Mouse (Mus musculus) myocyte (in vitro differentiated cells): ENCODE data around the gene Ten1. TPM values are rescaled to one million over a fixed set of nuclear protein-coding genes. Genes with fewer than 3 reads are reported as not detected.

Source experiments
- H3K27me3 ChIP-seq: one replicate; pipeline ENCODE4 v1.6.1; 2011; ENCODE audit not compliant: control insufficient read depth, insufficient read depth, insufficient read length
- H3K36me3 ChIP-seq: one replicate; pipeline ENCODE4 v1.6.1; 2011; ENCODE audit not compliant: control insufficient read depth, insufficient read depth
- H3K4me2 ChIP-seq: one replicate; pipeline ENCODE4 v1.6.1; 2011; ENCODE audit warnings: low read depth, control low read depth
- H3K4me3 ChIP-seq: one replicate; pipeline ENCODE4 v1.5.1; 2011; ENCODE audit warnings: mild to moderate bottlenecking, control low read depth, moderate library complexity
- H3K79me2 ChIP-seq: one replicate; pipeline ENCODE4 v1.6.1; 2011; ENCODE audit not compliant: control insufficient read depth, insufficient read depth
- H3ac ChIP-seq: one replicate; pipeline ENCODE4 v1.6.1; 2011; ENCODE audit not compliant: control insufficient read depth, insufficient read length
- CEBPB ChIP-seq: IDR thresholded peaks from 2 replicates; pipeline ENCODE4 v1.6.1; 2011; ENCODE audit warnings: mild to moderate bottlenecking, moderate library complexity; ENCODE audit not compliant: poor library complexity, insufficient read depth, severe bottlenecking
- E2F4 ChIP-seq: IDR thresholded peaks from one replicate; pipeline ENCODE4 v1.6.1; 2011; ENCODE audit warnings: mild to moderate bottlenecking, control low read depth, moderate library complexity; ENCODE audit not compliant: insufficient read depth
- MAX ChIP-seq: IDR thresholded peaks from one replicate; pipeline ENCODE4 v1.6.1; 2011; ENCODE audit warnings: low read depth, mild to moderate bottlenecking, control low read depth
- MYOD1 ChIP-seq, 3 experiments: IDR thresholded peaks; one replicate each; pipeline ENCODE4 v1.6.1; 2011; ENCODE audit warnings: control low read depth in 2 of 3, low read depth in 2 of 3, mild to moderate bottlenecking in 2 of 3, moderate library complexity in 1 of 3; ENCODE audit not compliant: insufficient read length in 2 of 3, control insufficient read depth in 1 of 3
- MYOG ChIP-seq, 3 experiments: IDR thresholded peaks; one replicate each; pipeline ENCODE4 v1.6.1; 2011; ENCODE audit warnings: control low read depth in 2 of 3, low read depth in 2 of 3, mild to moderate bottlenecking in 2 of 3; ENCODE audit not compliant: insufficient read length in 2 of 3, control insufficient read depth in 1 of 3, insufficient read depth in 1 of 3
- POLR2A ChIP-seq: IDR thresholded peaks from one replicate; pipeline ENCODE4 v1.6.1; 2011; ENCODE audit warnings: low read depth, mild to moderate bottlenecking, control low read depth, moderate library complexity; ENCODE audit not compliant: insufficient read length
- POLR2AphosphoS2 ChIP-seq: IDR thresholded peaks from one replicate; pipeline ENCODE4 v1.6.1; 2011; ENCODE audit warnings: low read depth, control low read depth; ENCODE audit not compliant: insufficient read length
- REST ChIP-seq: IDR thresholded peaks from one replicate; pipeline ENCODE4 v1.6.1; 2011; ENCODE audit warnings: mild to moderate bottlenecking, control low read depth, moderate library complexity; ENCODE audit not compliant: insufficient read depth, insufficient read length
- SRF ChIP-seq: IDR thresholded peaks from one replicate; pipeline ENCODE4 v1.6.1; 2011; ENCODE audit warnings: low read depth; ENCODE audit not compliant: control insufficient read depth, insufficient read length
- TCF12 ChIP-seq: IDR thresholded peaks from one replicate; pipeline ENCODE4 v1.6.1; 2011; ENCODE audit warnings: mild to moderate bottlenecking, control low read depth; ENCODE audit not compliant: poor library complexity, insufficient read depth, severe bottlenecking
- TCF3 ChIP-seq: IDR thresholded peaks from one replicate; pipeline ENCODE4 v1.6.1; 2011; ENCODE audit warnings: low read depth, control low read depth; ENCODE audit not compliant: insufficient read length
- USF1 ChIP-seq: IDR thresholded peaks from one replicate; pipeline ENCODE4 v1.6.1; 2011; ENCODE audit warnings: low read depth, mild to moderate bottlenecking, control low read depth, moderate library complexity
- polyA plus RNA-seq: library from polyadenylated mRNA; unstranded; fragments of >200 nt; fragmentation: generic; extraction: Trizol; gene quantifications from one replicate; pipeline ENCODE4 v1.2.1, GENCODE M21; 2012; ENCODE audit warnings: missing spikeins

Ten1 gene
- 61.4 TPM for polyA plus RNA-seq

DNA sequence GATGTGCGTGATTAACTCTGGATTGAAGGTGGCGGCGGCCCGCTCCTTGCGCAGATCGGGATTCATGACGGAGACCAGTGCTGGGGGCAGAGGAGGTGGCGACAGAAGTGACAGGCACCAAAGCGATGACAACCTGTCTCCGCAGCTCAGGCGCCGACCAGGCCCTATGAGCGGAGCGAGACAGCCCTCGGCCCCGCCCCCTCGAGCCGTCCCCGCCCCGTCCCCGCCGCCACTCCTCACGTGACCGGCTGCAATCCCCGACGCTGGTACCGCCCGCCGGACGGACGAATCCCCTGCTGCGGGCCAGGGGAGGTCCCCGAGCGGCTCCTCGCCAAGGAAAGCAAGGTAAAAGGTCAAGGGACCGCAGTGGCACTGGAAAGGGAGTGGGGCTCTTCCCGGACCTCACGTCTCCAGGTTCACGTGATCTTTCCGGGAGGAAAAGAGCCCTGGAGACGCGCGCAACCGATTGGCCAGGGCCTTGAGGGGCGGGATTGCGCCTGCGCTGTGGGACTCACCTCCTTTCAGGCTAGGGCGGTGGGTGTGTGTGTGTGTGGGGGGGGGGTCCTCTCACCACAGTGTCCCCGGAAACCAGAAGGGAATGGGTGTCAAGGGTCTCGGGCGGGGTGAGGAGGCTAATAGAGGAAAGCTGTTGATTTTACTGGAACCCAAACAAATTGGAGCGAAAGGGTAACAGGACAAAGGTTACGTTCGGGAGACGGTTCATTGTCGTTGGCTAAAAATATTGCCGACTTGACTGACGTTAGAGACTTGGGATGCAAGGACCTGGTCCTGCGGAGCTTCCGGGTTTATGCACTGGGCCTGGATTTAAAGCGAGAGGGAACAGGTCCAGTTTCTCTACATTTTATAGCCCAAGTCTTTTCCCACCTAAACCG is at the start of gene Ten1, which contains the start of gene Acox1:
Gene Ten1, plus strand, starts transcription at position 217 of the 893 bp plus-strand sequence.
Gene Acox1, minus strand, starts transcription at position 407 of the 893 bp plus-strand sequence.
- Histone ChIP-seq H3K79me2 (peaks cover 34% of the 10 kb centered on the region), H3K36me3 (no peaks in the 10 kb centered on the region), H3K27me3 (no peaks in the 10 kb centered on the region), H3K4me3 (peak within 1 kb of the TSS; percentile 93), H3ac (peak within 1 kb of the TSS; percentile 70), H3K4me2 (peak within 1 kb of the TSS; percentile 97)
- TF ChIP-seq MYOD1 (IDR thresholded peaks at IDR 0.05; ENCODE audit: control insufficient read depth in 1 of 3, insufficient read length in 2 of 3, low read depth in 2 of 3), result peak in 1 of 3 experiments; percentile 22
- TF ChIP-seq REST, result no peak
- peak; percentile 91 for TF ChIP-seq POLR2A
- TF ChIP-seq MAX, result no peak
- peak; percentile 90 for TF ChIP-seq POLR2AphosphoS2
- no peak for TF ChIP-seq E2F4
- TF ChIP-seq TCF12, result no peak
- TF ChIP-seq CEBPB, result no peak
- no peak for TF ChIP-seq MYOG (IDR thresholded peaks at IDR 0.05; ENCODE audit: control insufficient read depth in 1 of 3, insufficient read depth in 1 of 3, insufficient read length in 2 of 3, low read depth in 2 of 3)
- peak; percentile 92 for TF ChIP-seq USF1
- TF ChIP-seq SRF, result no peak
- TF ChIP-seq TCF3, result no peak

DNA sequence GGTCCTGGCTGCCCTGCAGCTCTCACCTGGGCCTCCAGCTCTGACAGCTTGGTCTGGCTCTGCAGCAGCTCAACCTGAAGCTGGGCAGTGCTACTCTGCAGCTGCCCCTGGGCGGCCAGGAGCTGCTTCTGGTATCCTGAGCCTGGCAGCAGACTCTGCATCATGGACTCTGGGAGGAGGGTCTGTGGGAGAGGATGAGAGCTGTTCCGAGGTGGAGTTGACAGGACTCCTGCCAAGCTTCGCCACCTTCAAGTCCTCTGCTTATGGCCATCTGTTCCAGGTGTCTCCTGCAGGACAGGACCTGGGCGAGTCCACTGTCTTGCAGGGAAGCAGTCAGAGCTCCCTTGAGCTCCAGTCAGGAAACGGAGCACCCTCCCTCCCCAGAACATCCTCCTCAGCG is 49.3 kb upstream of the Ten1 start:
- no peak overlapping the region for H3K4me2 ChIP-seq
- no peaks in the 10 kb centered on the region for H3K27me3 ChIP-seq
- H3ac ChIP-seq, result no peak overlapping the region
- TF ChIP-seq MYOG (IDR thresholded peaks at IDR 0.05; ENCODE audit: control insufficient read depth in 1 of 3, insufficient read depth in 1 of 3, insufficient read length in 2 of 3, low read depth in 2 of 3) (no peak), MAX (no peak), POLR2AphosphoS2 (no peak), USF1 (no peak), E2F4 (no peak), REST (no peak), SRF (no peak), CEBPB (no peak), MYOD1 (IDR thresholded peaks at IDR 0.05; ENCODE audit: control insufficient read depth in 1 of 3, insufficient read length in 2 of 3, low read depth in 2 of 3) (no peak), TCF12 (no peak), POLR2A (no peak), TCF3 (no peak)
- H3K36me3 ChIP-seq, result peaks cover 35% of the 10 kb centered on the region
- no peaks in the 10 kb centered on the region for H3K79me2 ChIP-seq
- no peak overlapping the region for H3K4me3 ChIP-seq

- peaks cover 35% of the 10 kb centered on the region for H3K36me3 ChIP-seq
These were observed 47.7 kb upstream of the Ten1 start for GRCm38 (mm10) chr11:116150960-116151359.

DNA sequence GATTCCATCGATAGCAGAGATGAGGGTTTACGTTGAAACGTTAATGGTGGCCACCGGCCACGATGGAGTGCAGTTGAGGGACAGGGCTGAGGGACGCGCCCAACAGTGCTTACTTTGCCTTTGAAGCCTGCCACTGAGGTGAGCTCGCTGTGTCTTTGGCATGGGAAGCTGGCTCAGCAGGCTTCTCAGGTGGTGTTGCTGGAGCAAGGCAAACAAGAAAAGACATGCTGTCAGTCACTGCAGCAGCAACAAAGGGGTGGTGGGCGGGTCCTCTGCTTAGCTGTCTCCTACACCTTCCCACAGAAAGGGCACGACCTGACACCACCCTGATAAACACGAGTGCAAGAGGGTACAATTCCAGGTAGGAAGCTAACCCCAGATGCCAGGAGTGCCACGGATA is 37.3 kb upstream of the Ten1 start:
- Histone ChIP-seq H3ac (no peak overlapping the region), H3K4me3 (no peak overlapping the region), H3K27me3 (no peaks in the 10 kb centered on the region), H3K4me2 (no peak overlapping the region), H3K36me3 (peaks cover 32% of the 10 kb centered on the region), H3K79me2 (peaks cover 14% of the 10 kb centered on the region)
- TF ChIP-seq REST, result no peak
- TF ChIP-seq USF1, result no peak
- TF ChIP-seq TCF12, result no peak

More at GRCm38 (mm10) chr11:116150960-116151359, 47.7 kb upstream of the Ten1 start:
- no peak overlapping the region for H3K4me2 ChIP-seq
- no peaks in the 10 kb centered on the region for H3K27me3 ChIP-seq
- H3K79me2 ChIP-seq, result no peaks in the 10 kb centered on the region
- no peak overlapping the region for H3K4me3 ChIP-seq
- no peak overlapping the region for H3ac ChIP-seq
- no peak for TF ChIP-seq SRF
- no peak for TF ChIP-seq POLR2AphosphoS2
- no peak for TF ChIP-seq REST
- TF ChIP-seq CEBPB, result no peak
- no peak for TF ChIP-seq MYOD1 (IDR thresholded peaks at IDR 0.05; ENCODE audit: control insufficient read depth in 1 of 3, insufficient read length in 2 of 3, low read depth in 2 of 3)
- no peak for TF ChIP-seq TCF3
- no peak for TF ChIP-seq E2F4
- TF ChIP-seq MAX, result no peak
- TF ChIP-seq TCF12, result no peak
- TF ChIP-seq MYOG (IDR thresholded peaks at IDR 0.05; ENCODE audit: control insufficient read depth in 1 of 3, insufficient read depth in 1 of 3, insufficient read length in 2 of 3, low read depth in 2 of 3), result no peak
- TF ChIP-seq USF1, result no peak
- no peak for TF ChIP-seq POLR2A
